Mouse (Mus musculus) liver, embryonic 14.5 days (tissue): ENCODE measurements around the gene Tenm2. TPM values are rescaled to one million over a fixed set of nuclear protein-coding genes. Genes with fewer than 3 reads are reported as not detected.

Experiments
- ATAC-seq: fragments of 200-750 bp; cut with Nextera tagmentation; 2 replicates; pipeline ENCODE4 v1.8.0; 2017; ENCODE audit warnings: moderate number of reproducible peaks, mild to moderate bottlenecking, moderate library complexity; ENCODE audit not compliant: insufficient read depth
- DNase-seq, 3 experiments: peaks; one replicate each; pipeline ENCODE4 v3.0.0-alpha.2; 2012 to 2013; ENCODE audit warnings: low read depth in 3 of 3, low spot score in 3 of 3
- H3K27ac ChIP-seq: fragments of 300-500 bp; sonication (generic); 2 replicates; pipeline ENCODE4 v1.5.1; 2014; ENCODE audit warnings: moderate library complexity, mild to moderate bottlenecking, control low read depth, inconsistent platforms
- H3K27me3 ChIP-seq: fragments of 300-500 bp; sonication (generic); 2 replicates; pipeline ENCODE4 v1.6.1; 2014; ENCODE audit warnings: mild to moderate bottlenecking, low read length, moderate library complexity; ENCODE audit not compliant: control insufficient read depth, insufficient read depth
- H3K36me3 ChIP-seq: fragments of 300-500 bp; sonication (generic); replicated peaks from 2 replicates; pipeline ENCODE4 v1.6.1; 2014; ENCODE audit warnings: low read depth; ENCODE audit not compliant: control insufficient read depth, insufficient read depth
- H3K4me1 ChIP-seq, 2 experiments: fragments of 200-500 bp in 1 of 2; fragments of 300-500 bp in 1 of 2; sonication (generic) in 1 of 2; replicated peaks; 2 replicates each; pipeline ENCODE4 v1.6.1; 2012 to 2014; ENCODE audit warnings: antibody characterized with exemption in 1 of 2, inconsistent platforms in 1 of 2, low read length in 1 of 2; ENCODE audit not compliant: control insufficient read depth in 2 of 2, insufficient read depth in 2 of 2
- H3K4me2 ChIP-seq: fragments of 300-500 bp; sonication (generic); 2 replicates; pipeline ENCODE4 v1.6.1; 2014; ENCODE audit warnings: low read depth, mild to moderate bottlenecking, control low read depth, moderate library complexity
- H3K4me3 ChIP-seq, 2 experiments: fragments of 200-500 bp in 1 of 2; fragments of 300-500 bp in 1 of 2; sonication (generic) in 1 of 2; 2 replicates each; pipeline ENCODE4 v1.5.1; 2012 to 2014; ENCODE audit warnings: low read depth in 2 of 2, low read length in 2 of 2, mild to moderate bottlenecking in 2 of 2, control low read depth in 1 of 2, inconsistent platforms in 1 of 2, moderate library complexity in 1 of 2; ENCODE audit not compliant: insufficient read depth in 1 of 2
- H3K9ac ChIP-seq: fragments of 300-500 bp; sonication (generic); replicated peaks from 2 replicates; pipeline ENCODE4 v1.6.1; 2014; ENCODE audit warnings: mild to moderate bottlenecking, control low read depth, moderate library complexity
- H3K9me3 ChIP-seq: fragments of 300-500 bp; sonication (generic); 2 replicates; pipeline ENCODE4 v1.6.1; 2016; ENCODE audit warnings: low read length, mixed read lengths; ENCODE audit not compliant: control insufficient read depth
- CTCF ChIP-seq: IDR thresholded peaks from 2 replicates; pipeline ENCODE4 v1.5.1; 2016; ENCODE audit warnings: antibody characterized with exemption, low read depth, control low read depth
- EP300 ChIP-seq: IDR thresholded peaks from 2 replicates; pipeline ENCODE4 v1.6.1; 2016; ENCODE audit warnings: antibody characterized with exemption, low read depth
- WGBS: fragments of 180-500 bp; shearing (Covaris S2); extraction: QIAGEN DNeasy Blood & Tissue Kit; methylation state at CpG from one replicate; pipeline ENCODE4 v1.1.7; 2014; ENCODE audit not compliant: insufficient replicate concordance; 5-methylcytosine and 5-hydroxymethylcytosine counted together
- polyA plus RNA-seq, 2 experiments: library from polyadenylated mRNA; depleted of rRNA in 1 of 2; stranded (reverse) in 1 of 2; unstranded in 1 of 2; fragments of >200 nt; fragmentation: Nextera tagmentation in 1 of 2; extraction: Ambion mirVana in 1 of 2; gene quantifications; 2 replicates each; pipeline versions ENCODE4 v1.2.1 to v1.2.3; 2012 to 2014

Tenm2 gene
- polyA plus RNA-seq, 2 experiments, result 0.06 TPM; not detected in 1

GRCm38 (mm10) chr11:36106639-36107038 lies 1129.1 kb downstream of the Tenm2 start:
- Histone ChIP-seq H3K27ac (no peak overlapping the region), H3K9me3 (no peaks in the 10 kb centered on the region), H3K4me3 (no peak overlapping the region), H3K4me2 (no peak overlapping the region), H3K9ac (no peak overlapping the region), H3K4me1 (no peaks in the 10 kb centered on the region), H3K27me3 (no peaks in the 10 kb centered on the region), H3K36me3 (no peaks in the 10 kb centered on the region)
- TF ChIP-seq CTCF, result no peak
- no peak for TF ChIP-seq EP300
- DNase-seq (no peak), ATAC-seq (no peak)
- WGBS, result 37% methylated on average over 10 of the region's 10 CpGs

GRCm38 (mm10) chr11:36103556-36103955 lies 1132.2 kb downstream of the Tenm2 start:
- DNase-seq (no peak), ATAC-seq (no peak)
- no peak for TF ChIP-seq EP300
- no peak for TF ChIP-seq CTCF
- H3K36me3 ChIP-seq, result no peaks in the 10 kb centered on the region
- no peaks in the 10 kb centered on the region for H3K9me3 ChIP-seq
- H3K4me2 ChIP-seq, result no peak overlapping the region
- 58% methylated on average over 6 of the region's 6 CpGs for WGBS
- H3K9ac ChIP-seq, result no peak overlapping the region
- no peak overlapping the region for H3K27ac ChIP-seq
- H3K27me3 ChIP-seq, result no peaks in the 10 kb centered on the region
- no peaks in the 10 kb centered on the region for H3K4me1 ChIP-seq
- no peak overlapping the region for H3K4me3 ChIP-seq

DNA sequence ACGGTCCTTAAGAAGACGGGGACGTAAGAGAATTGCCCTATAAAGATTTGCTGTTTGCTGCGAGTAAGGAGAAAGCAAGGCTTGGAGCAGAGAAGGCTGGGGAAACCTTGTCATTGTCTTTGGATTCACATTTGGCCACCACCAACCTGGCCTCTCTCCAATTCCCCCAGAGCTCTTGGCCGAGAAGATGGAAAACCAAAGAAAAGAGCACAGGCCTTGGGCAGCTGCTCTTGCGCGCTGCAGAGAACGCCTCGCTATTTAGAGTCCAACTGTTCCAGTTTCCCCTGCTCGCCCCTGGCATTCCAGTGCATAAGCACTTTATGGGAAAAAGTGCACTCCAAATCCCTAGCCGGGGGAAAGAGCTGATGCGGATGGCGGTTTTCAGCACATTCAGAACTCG lies 1139.5 kb downstream of the Tenm2 start:
- Histone ChIP-seq H3K4me3 (no peak overlapping the region), H3K36me3 (no peaks in the 10 kb centered on the region), H3K4me2 (no peak overlapping the region), H3K9me3 (no peaks in the 10 kb centered on the region), H3K27ac (no peak overlapping the region), H3K9ac (no peak overlapping the region), H3K4me1 (no peaks in the 10 kb centered on the region), H3K27me3 (no peaks in the 10 kb centered on the region)
- DNase-seq (no peak), ATAC-seq (no peak)
- 71% methylated on average over 14 of the region's 14 CpGs for WGBS
- TF ChIP-seq EP300 (no peak), CTCF (no peak)

DNA sequence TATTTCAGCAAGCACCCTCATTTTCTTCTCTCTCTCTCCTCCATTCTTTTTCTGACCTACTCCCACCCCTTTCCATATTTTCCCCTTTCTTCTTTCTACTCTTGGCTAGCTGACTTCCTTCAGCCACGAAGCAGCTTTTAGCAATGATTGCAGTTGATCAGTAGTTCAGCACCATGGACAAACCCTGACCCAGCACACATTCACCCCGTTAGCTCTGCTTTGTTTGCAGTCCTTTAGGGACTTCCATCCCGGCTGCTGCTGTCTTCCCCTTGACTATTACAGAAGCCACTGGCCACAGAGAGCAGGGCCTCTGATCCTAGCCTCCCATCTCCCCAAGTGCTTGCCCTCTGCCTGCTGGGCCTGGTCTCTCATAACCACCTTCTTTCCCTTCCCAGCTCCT lies 1145.6 kb downstream of the Tenm2 start:
- WGBS, result 12% methylated on average over 3 of the region's 3 CpGs
- H3K4me1 ChIP-seq, result no peaks in the 10 kb centered on the region
- no peak for DNase-seq

DNA sequence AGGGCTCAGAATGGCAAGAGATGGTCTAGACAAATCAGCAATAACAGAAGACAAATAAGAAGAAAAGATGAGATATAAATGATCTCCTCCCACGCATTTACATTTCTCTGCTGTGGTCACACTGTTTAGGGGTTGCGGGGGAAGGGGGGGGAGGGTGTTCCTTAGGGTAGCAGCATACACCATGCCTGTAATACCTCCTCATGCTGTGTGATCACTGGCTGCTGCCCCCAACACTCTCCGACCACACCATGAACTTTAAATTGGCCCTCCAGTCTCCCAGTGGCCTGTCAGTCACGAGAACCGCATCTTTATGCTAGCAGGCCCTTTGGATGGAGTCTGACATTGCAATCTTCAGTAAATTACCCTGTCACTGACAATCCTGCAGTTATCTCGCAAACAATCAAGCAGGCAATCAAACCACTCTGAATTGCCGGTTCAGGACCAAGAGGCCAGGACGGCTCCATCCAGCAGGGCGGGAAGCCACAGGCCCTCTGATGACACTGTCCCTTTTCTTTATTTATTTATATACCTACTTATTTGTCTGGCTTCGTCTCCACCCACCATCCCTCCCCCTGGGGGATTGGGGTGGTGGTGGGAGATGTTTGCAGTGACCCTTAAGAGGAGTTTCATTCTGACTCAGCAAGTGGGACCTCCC lies 1154.2 kb downstream of the Tenm2 start:
- Histone ChIP-seq H3K9ac (no peak overlapping the region), H3K27ac (no peak overlapping the region), H3K4me1 (no peaks in the 10 kb centered on the region), H3K27me3 (no peaks in the 10 kb centered on the region), H3K36me3 (no peaks in the 10 kb centered on the region), H3K4me3 (no peak overlapping the region), H3K4me2 (no peak overlapping the region), H3K9me3 (no peaks in the 10 kb centered on the region)
- DNase-seq (no peak), ATAC-seq (no peak)
- WGBS, result 37% methylated on average over 10 of the region's 10 CpGs
- TF ChIP-seq EP300, result no peak
- no peak for TF ChIP-seq CTCF

More for the DNA sequence above, 1145.6 kb downstream of the Tenm2 start:
- Histone ChIP-seq H3K4me2 (no peak overlapping the region), H3K36me3 (no peaks in the 10 kb centered on the region), H3K9me3 (no peaks in the 10 kb centered on the region), H3K9ac (no peak overlapping the region), H3K27me3 (no peaks in the 10 kb centered on the region), H3K4me3 (no peak overlapping the region), H3K27ac (no peak overlapping the region)
- no peak for ATAC-seq
- TF ChIP-seq CTCF (no peak), EP300 (no peak)
